Mouse (Mus musculus) retina, embryonic 14.5 days (tissue): ENCODE measurements around the gene Zar1l.
A peak's percentile ranks its signal among the peaks of the same experiment; 100 is the strongest.
"Not testable (repeated sequence)": the region's sequence is repeated elsewhere in the genome, so short reads cannot be mapped to it uniquely, and the experiment has no call there.

Experiments
- DNase-seq: peaks from one replicate; pipeline ENCODE4 v3.0.0-alpha.2; 2015; ENCODE audit warnings: low spot score

The Zar1l gene

GRCm38 (mm10) chr5:150518064-150518463 lies at the start of gene Zar1l:
Gene Zar1l, minus strand, starts transcription at chr5:150518164.
- DNase-seq, result no peak

- no peak for DNase-seq
These were observed 49.0 kb upstream of the Zar1l start for GRCm38 (mm10) chr5:150566971-150567370.

- DNase-seq, result no peak
These were observed 48.3 kb upstream of the Zar1l start for GRCm38 (mm10) chr5:150566226-150566625.

GRCm38 (mm10) chr5:150564426-150564825 lies 46.5 kb upstream of the Zar1l start:
- DNase-seq, result no peak

GRCm38 (mm10) chr5:150561783-150562182 lies 43.8 kb upstream of the Zar1l start:
- DNase-seq, result no peak

- DNase-seq, result no peak
These were observed 43.4 kb upstream of the Zar1l start for GRCm38 (mm10) chr5:150561376-150561775.

- no peak for DNase-seq
These were observed 42.9 kb upstream of the Zar1l start for GRCm38 (mm10) chr5:150560851-150561250.

GRCm38 (mm10) chr5:150559519-150560103 lies 41.6 kb upstream of the Zar1l start:
- no peak for DNase-seq

GRCm38 (mm10) chr5:150551637-150552036 lies 33.7 kb upstream of the Zar1l start:
- no peak for DNase-seq

GRCm38 (mm10) chr5:150543184-150543583 lies 25.2 kb upstream of the Zar1l start:
- no peak for DNase-seq

- no peak for DNase-seq
These were observed 23.3 kb upstream of the Zar1l start for GRCm38 (mm10) chr5:150541302-150541701.

- DNase-seq, result no peak
These were observed 7.3 kb upstream of the Zar1l start for GRCm38 (mm10) chr5:150525239-150525638.

GRCm38 (mm10) chr5:150522867-150523234 lies 4.9 kb upstream of the Zar1l start:
- no peak for DNase-seq

- DNase-seq, result peak; percentile 91
These were observed 4.2 kb upstream of the Zar1l start, which contains the start of gene Brca2 for GRCm38 (mm10) chr5:150521937-150522866. Gene Brca2, plus strand, starts transcription at chr5:150522630.

GRCm38 (mm10) chr5:150519551-150519950 lies 1.6 kb upstream of the Zar1l start:
- DNase-seq, result peak; percentile 32

GRCm38 (mm10) chr5:150514027-150514426 lies 3.9 kb downstream of the Zar1l start:
- no peak for DNase-seq

- no peak for DNase-seq
These were observed 4.7 kb downstream of the Zar1l start for GRCm38 (mm10) chr5:150513264-150513663.

- DNase-seq, result no peak
These were observed 7.3 kb downstream of the Zar1l start for GRCm38 (mm10) chr5:150510451-150511225.

GRCm38 (mm10) chr5:150495792-150496191 lies 22.2 kb downstream of the Zar1l start:
- DNase-seq, result peak; percentile 26

- DNase-seq, result not testable (repeated sequence)
These were observed 26.3 kb downstream of the Zar1l start for GRCm38 (mm10) chr5:150491573-150492173.

GRCm38 (mm10) chr5:150490821-150491220 lies 27.1 kb downstream of the Zar1l start:
- no peak for DNase-seq

- DNase-seq, result no peak
These were observed 27.7 kb downstream of the Zar1l start for GRCm38 (mm10) chr5:150490285-150490684.
